Mouse (Mus musculus) forebrain, embryonic 16.5 days (tissue): ENCODE data around the gene Gm7849. TPM values are rescaled to one million over a fixed set of nuclear protein-coding genes. Genes with fewer than 3 reads are reported as not detected.
"Not testable (repeated sequence)": the region's sequence is repeated elsewhere in the genome, so short reads cannot be mapped to it uniquely, and the experiment has no call there.

Experiments used
- ATAC-seq: fragments of 200-750 bp; cut with Nextera tagmentation; 2 replicates; pipeline ENCODE4 v1.8.0; 2017; ENCODE audit warnings: mild to moderate bottlenecking, moderate library complexity
- H3K27ac ChIP-seq: fragments of 300-500 bp; sonication (generic); 2 replicates; pipeline ENCODE4 v1.5.1; 2014; ENCODE audit warnings: low read length, control low read depth
- H3K27me3 ChIP-seq: fragments of 300-500 bp; sonication (generic); replicated peaks from 2 replicates; pipeline ENCODE4 v1.6.1; 2014; ENCODE audit warnings: low read length; ENCODE audit not compliant: control insufficient read depth, insufficient read depth
- H3K36me3 ChIP-seq: fragments of 300-500 bp; sonication (generic); 2 replicates; pipeline ENCODE4 v1.6.1; 2014; ENCODE audit not compliant: control insufficient read depth, insufficient read depth
- H3K4me1 ChIP-seq: fragments of 300-500 bp; sonication (generic); replicated peaks from 2 replicates; pipeline ENCODE4 v1.6.1; 2014; ENCODE audit warnings: low read length; ENCODE audit not compliant: control insufficient read depth, insufficient read depth
- H3K4me2 ChIP-seq: fragments of 300-500 bp; sonication (generic); 2 replicates; pipeline ENCODE4 v1.6.1; 2014; ENCODE audit warnings: mild to moderate bottlenecking, low read length, control low read depth
- H3K4me3 ChIP-seq: fragments of 300-500 bp; sonication (generic); replicated peaks from 2 replicates; pipeline ENCODE4 v1.5.1; 2014; ENCODE audit warnings: mild to moderate bottlenecking, low read length, control low read depth
- H3K9ac ChIP-seq: fragments of 300-500 bp; sonication (generic); replicated peaks from 2 replicates; pipeline ENCODE4 v1.6.1; 2014; ENCODE audit warnings: low read depth, low read length, control low read depth
- H3K9me3 ChIP-seq: fragments of 300-500 bp; sonication (generic); 2 replicates; pipeline ENCODE4 v1.6.1; 2016; ENCODE audit warnings: low read length; ENCODE audit not compliant: control insufficient read depth
- WGBS: fragments of 180-500 bp; shearing (Covaris S2); extraction: QIAGEN DNeasy Blood & Tissue Kit; methylation state at CpG from one replicate; pipeline ENCODE4 v1.1.7; 2014; 5-methylcytosine and 5-hydroxymethylcytosine counted together
- polyA plus RNA-seq: library from polyadenylated mRNA; unstranded; fragments of >200 nt; fragmentation: Nextera tagmentation; extraction: Ambion mirVana; gene quantifications from 2 replicates; pipeline ENCODE4 v1.2.1, GENCODE M21; 2015

Gene Gm7849
- not detected in 2 replicates for polyA plus RNA-seq

DNA sequence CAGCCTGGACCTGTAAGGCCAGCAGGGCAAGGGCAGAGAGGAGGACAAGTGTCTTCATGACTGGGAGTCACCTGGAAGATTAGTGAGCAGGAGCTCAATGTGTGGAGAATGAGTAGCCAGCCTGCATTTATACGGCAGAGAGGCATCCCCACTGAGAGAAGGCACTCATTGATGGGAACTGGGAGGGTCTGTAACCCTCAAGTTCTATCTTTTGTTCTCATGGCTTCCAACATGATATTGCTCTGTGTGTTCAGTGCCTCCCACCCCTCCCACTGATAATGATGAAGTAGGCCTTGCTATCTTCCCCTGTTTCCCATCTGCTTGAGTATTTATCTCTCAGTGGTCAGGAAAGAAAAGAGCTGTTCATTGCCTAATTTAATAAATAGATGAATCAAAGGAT is at the start of gene Gm7849:
Gene Gm7849 (minus strand): TSS at position 101 of the 400 bp plus-strand sequence.
- H3K9ac ChIP-seq, H3K9me3 ChIP-seq, H3K4me2 ChIP-seq, H3K4me3 ChIP-seq, ATAC-seq, H3K27me3 ChIP-seq, H3K27ac ChIP-seq, H3K36me3 ChIP-seq, H3K4me1 ChIP-seq: not testable (repeated sequence)
- WGBS, result no CpG with 5 or more reads among the region's 1 CpGs

DNA sequence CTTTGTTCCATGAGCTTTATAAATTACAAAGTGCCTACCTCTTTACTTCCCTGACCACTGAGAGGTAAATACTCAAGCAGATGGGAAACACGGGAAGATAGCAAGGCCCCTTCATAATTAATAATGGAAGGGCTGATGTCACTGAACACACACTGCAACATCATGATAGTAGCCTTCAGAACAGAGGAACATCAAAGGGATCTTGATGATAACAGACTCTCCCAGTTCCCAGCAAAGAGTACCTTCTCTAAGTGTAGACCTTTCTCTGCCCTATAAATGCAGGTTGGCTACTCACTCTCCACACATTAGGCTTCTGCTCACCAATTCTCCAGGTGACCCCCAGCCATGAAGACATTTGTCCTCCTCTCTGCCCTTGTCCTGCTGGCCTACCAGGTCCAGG is 29.2 kb downstream of the Gm7849 start, which contains the start of gene Defa36:
Gene Defa36 (plus strand): TSS at position 301 of the 400 bp plus-strand sequence.
- not testable (repeated sequence) for H3K36me3 ChIP-seq, H3K9ac ChIP-seq, H3K27me3 ChIP-seq, H3K4me2 ChIP-seq, ATAC-seq, H3K9me3 ChIP-seq, H3K4me1 ChIP-seq, H3K27ac ChIP-seq, H3K4me3 ChIP-seq
- WGBS, result no CpG with 5 or more reads among the region's 1 CpGs

Other genes starting within 250 kb of the Gm7849 start
- not detected in 2 replicates for gene Gm15292, start 206.8 kb downstream of the Gm7849 start, polyA plus RNA-seq
- gene Defa27, start 141.0 kb downstream of the Gm7849 start, polyA plus RNA-seq, result not detected in 2 replicates
- gene Defa29, start 129.5 kb downstream of the Gm7849 start, polyA plus RNA-seq, result not detected in 2 replicates
- gene Defa2, start 78.0 kb downstream of the Gm7849 start, polyA plus RNA-seq, result not detected in 2 replicates
- gene Defa33, start 64.7 kb downstream of the Gm7849 start, polyA plus RNA-seq, result not detected in 2 replicates
- gene Defa36, start 29.1 kb downstream of the Gm7849 start, polyA plus RNA-seq, result not detected in 2 replicates
- not detected in 2 replicates for gene Defa20, start 52.7 kb upstream of the Gm7849 start, polyA plus RNA-seq
- not detected in 2 replicates for gene Defa32, start 72.5 kb upstream of the Gm7849 start, polyA plus RNA-seq
- gene Defa37, start 108.8 kb upstream of the Gm7849 start, polyA plus RNA-seq, result not detected in 2 replicates
- gene Defa28, start 126.4 kb upstream of the Gm7849 start, polyA plus RNA-seq, result not detected in 2 replicates
- not detected in 2 replicates for gene Gm7861, start 137.9 kb upstream of the Gm7849 start, polyA plus RNA-seq
- not detected in 2 replicates for gene Defa26, start 161.6 kb upstream of the Gm7849 start, polyA plus RNA-seq
- not detected in 2 replicates for gene Defa17, start 199.2 kb upstream of the Gm7849 start, polyA plus RNA-seq
- not detected in 2 replicates for gene Defa34, start 209.2 kb upstream of the Gm7849 start, polyA plus RNA-seq
- gene AY761184, start 247.1 kb upstream of the Gm7849 start, polyA plus RNA-seq, result not detected in 2 replicates